Mouse (Mus musculus): ENCODE results near the gene Safb2. TPM values are rescaled to one million over a fixed set of nuclear protein-coding genes. Genes with fewer than 3 reads are reported as not detected.
"Not testable (repeated sequence)": the region's sequence is repeated elsewhere in the genome, so short reads cannot be mapped to it uniquely, and the experiment has no call there.

Gene Safb2
- polyA plus RNA-seq (2015; fragmentation: Nextera tagmentation; extraction: Ambion mirVana), result 77.9 and 84.3 TPM in 2 replicates

GRCm38 (mm10) chr17:56584257-56585130 lies at the start of gene Safb2, which contains the start of gene Safb:
Gene Safb2, minus strand, starts transcription at chr17:56584585.
Gene Safb, plus strand, starts transcription at chr17:56584825.
- H3K4me2 ChIP-seq, result peak within 1 kb of the TSS; percentile 92
- H3K36me3 ChIP-seq (ENCODE audit: poor library complexity, severe bottlenecking), result peaks cover 69% of the 10 kb centered on the region
- under 1% methylated on average over 91 of the region's 101 CpGs for WGBS
- peak; percentile 95 for ATAC-seq
- H3K9me3 ChIP-seq (replicated peaks), result no peaks in the 10 kb centered on the region
- peak within 1 kb of the TSS; percentile 93 for H3K27ac ChIP-seq
- peaks cover 63% of the 10 kb centered on the region for H3K4me1 ChIP-seq
- peak within 1 kb of the TSS; percentile 89 for H3K9ac ChIP-seq
- peak within 1 kb of the TSS; percentile 61 for H3K4me3 ChIP-seq
- H3K27me3 ChIP-seq, result no peaks in the 10 kb centered on the region

- no peak overlapping the region for H3K9ac ChIP-seq
- H3K27ac ChIP-seq, result no peak overlapping the region
- H3K4me1 ChIP-seq, result no peaks in the 10 kb centered on the region
- H3K27me3 ChIP-seq, result 0 out of 2 replicates have a peak, but pooled peaks cover 3% of the 10 kb centered on the region
- H3K4me3 ChIP-seq, result no peak overlapping the region
- no peaks in the 10 kb centered on the region for H3K9me3 ChIP-seq (replicated peaks)
- WGBS, result 80% methylated on average over 6 of the region's 6 CpGs
- no peaks in the 10 kb centered on the region for H3K36me3 ChIP-seq (ENCODE audit: poor library complexity, severe bottlenecking)
- no peak for ATAC-seq
- H3K4me2 ChIP-seq, result no peak overlapping the region
These were observed 49.6 kb upstream of the Safb2 start for GRCm38 (mm10) chr17:56634023-56634422.

GRCm38 (mm10) chr17:56631807-56632206 lies 47.4 kb upstream of the Safb2 start:
- no peak overlapping the region for H3K4me3 ChIP-seq
- ATAC-seq, result no peak
- 56% methylated on average over 4 of the region's 4 CpGs for WGBS
- H3K4me1 ChIP-seq, result peaks cover 12% of the 10 kb centered on the region
- no peak overlapping the region for H3K27ac ChIP-seq
- H3K4me2 ChIP-seq, result no peak overlapping the region
- 0 out of 2 replicates have a peak, but pooled peaks cover 6% of the 10 kb centered on the region for H3K27me3 ChIP-seq
- H3K36me3 ChIP-seq (ENCODE audit: poor library complexity, severe bottlenecking), result no peaks in the 10 kb centered on the region
- no peak overlapping the region for H3K9ac ChIP-seq
- H3K9me3 ChIP-seq (replicated peaks), result no peaks in the 10 kb centered on the region

- peaks cover 24% of the 10 kb centered on the region for H3K4me1 ChIP-seq
- not testable (repeated sequence) for H3K4me3 ChIP-seq; H3K9ac ChIP-seq; H3K9me3 ChIP-seq (replicated peaks); H3K4me2 ChIP-seq; H3K36me3 ChIP-seq (ENCODE audit: poor library complexity, severe bottlenecking); ATAC-seq; H3K27me3 ChIP-seq; H3K27ac ChIP-seq
- 89% methylated on average over 27 of the region's 27 CpGs for WGBS
These were observed 45.7 kb upstream of the Safb2 start for GRCm38 (mm10) chr17:56629800-56630781.

GRCm38 (mm10) chr17:56627530-56628277 lies 43.3 kb upstream of the Safb2 start, which contains the start of gene Catsperd:
Gene Catsperd, plus strand, starts transcription at chr17:56628143.
- peak within 1 kb of the TSS; percentile 92 for H3K4me3 ChIP-seq
- peaks cover 14% of the 10 kb centered on the region for H3K36me3 ChIP-seq (ENCODE audit: poor library complexity, severe bottlenecking)
- 8% methylated on average over 26 of the region's 26 CpGs for WGBS
- H3K27me3 ChIP-seq, result 0 out of 2 replicates have a peak, but pooled peaks cover 6% of the 10 kb centered on the region
- H3K4me1 ChIP-seq, result peaks cover 28% of the 10 kb centered on the region
- H3K27ac ChIP-seq, result peak within 1 kb of the TSS; percentile 33
- H3K4me2 ChIP-seq, result peak within 1 kb of the TSS; percentile 95
- H3K9me3 ChIP-seq (replicated peaks), result no peaks in the 10 kb centered on the region
- peak; percentile 45 for ATAC-seq
- peak within 1 kb of the TSS; percentile 88 for H3K9ac ChIP-seq

- Histone ChIP-seq H3K4me1 (peaks cover 28% of the 10 kb centered on the region), H3K9ac (peak within 1 kb of the TSS; percentile 88), H3K36me3 (ENCODE audit: poor library complexity, severe bottlenecking) (peaks cover 22% of the 10 kb centered on the region), H3K4me2 (peak within 1 kb of the TSS; percentile 95), H3K4me3 (peak within 1 kb of the TSS; percentile 92), H3K27me3 (0 out of 2 replicates have a peak, but pooled peaks cover 6% of the 10 kb centered on the region), H3K9me3 (replicated peaks) (no peaks in the 10 kb centered on the region), H3K27ac (peak within 1 kb of the TSS; percentile 48)
- under 1% methylated on average over 49 of the region's 51 CpGs for WGBS
- peak; percentile 94 for ATAC-seq
These were observed 42.5 kb upstream of the Safb2 start, which contains the start of gene Lonp1 for GRCm38 (mm10) chr17:56626754-56627470. Gene Lonp1, minus strand, starts transcription at chr17:56626887.

GRCm38 (mm10) chr17:56626260-56626659 lies 41.9 kb upstream of the Safb2 start:
- no peak for ATAC-seq
- H3K4me3 ChIP-seq, result peak overlapping the region; percentile 92
- peaks cover 29% of the 10 kb centered on the region for H3K36me3 ChIP-seq (ENCODE audit: poor library complexity, severe bottlenecking)
- peaks cover 28% of the 10 kb centered on the region for H3K4me1 ChIP-seq
- H3K9me3 ChIP-seq (replicated peaks), result no peaks in the 10 kb centered on the region
- WGBS, result under 1% methylated on average over 26 of the region's 32 CpGs
- 0 out of 2 replicates have a peak, but pooled peaks cover 6% of the 10 kb centered on the region for H3K27me3 ChIP-seq
- H3K9ac ChIP-seq, result peak overlapping the region; percentile 88
- H3K27ac ChIP-seq, result peak overlapping the region; percentile 48; the same call in 1 of the 2 replicates
- H3K4me2 ChIP-seq, result peak overlapping the region; percentile 95

- Histone ChIP-seq H3K4me2 (peak overlapping the region; percentile 95), H3K9ac (peak overlapping the region; percentile 21; the same call in 1 of the 2 replicates), H3K36me3 (ENCODE audit: poor library complexity, severe bottlenecking) (peaks cover 37% of the 10 kb centered on the region)
These were observed 41.1 kb upstream of the Safb2 start for GRCm38 (mm10) chr17:56625495-56625894.

GRCm38 (mm10) chr17:56617628-56618027 lies 33.2 kb upstream of the Safb2 start:
- no peak for ATAC-seq
- Histone ChIP-seq H3K36me3 (ENCODE audit: poor library complexity, severe bottlenecking) (peaks cover 86% of the 10 kb centered on the region), H3K4me3 (no peak overlapping the region), H3K4me2 (no peak overlapping the region), H3K27me3 (no peaks in the 10 kb centered on the region), H3K9me3 (replicated peaks) (no peaks in the 10 kb centered on the region), H3K27ac (no peak overlapping the region), H3K9ac (no peak overlapping the region), H3K4me1 (peaks cover 12% of the 10 kb centered on the region)
- 94% methylated on average over 8 of the region's 8 CpGs for WGBS

More at GRCm38 (mm10) chr17:56625495-56625894, 41.1 kb upstream of the Safb2 start:
- no peak for ATAC-seq
- Histone ChIP-seq H3K4me1 (peaks cover 28% of the 10 kb centered on the region), H3K27ac (no peak overlapping the region), H3K9me3 (replicated peaks) (no peaks in the 10 kb centered on the region), H3K4me3 (peak overlapping the region; percentile 12; the same call in 1 of the 2 replicates), H3K27me3 (0 out of 2 replicates have a peak, but pooled peaks cover 6% of the 10 kb centered on the region)
- 85% methylated on average over 3 of the region's 3 CpGs for WGBS

- WGBS, result 85% methylated on average over 3 of the region's 3 CpGs
- H3K27ac ChIP-seq, result no peak overlapping the region
- no peaks in the 10 kb centered on the region for H3K9me3 ChIP-seq (replicated peaks)
- H3K4me3 ChIP-seq, result no peak overlapping the region
- ATAC-seq, result no peak
- no peak overlapping the region for H3K9ac ChIP-seq
- H3K4me1 ChIP-seq, result peaks cover 16% of the 10 kb centered on the region
- H3K27me3 ChIP-seq, result no peaks in the 10 kb centered on the region
- no peak overlapping the region for H3K4me2 ChIP-seq
- peaks cover 76% of the 10 kb centered on the region for H3K36me3 ChIP-seq (ENCODE audit: poor library complexity, severe bottlenecking)
These were observed 32.3 kb upstream of the Safb2 start for GRCm38 (mm10) chr17:56616725-56617124.
